Mouse (Mus musculus): ENCODE data around the gene Espl1. TPM values are rescaled to one million over a fixed set of nuclear protein-coding genes. Genes with fewer than 3 reads are reported as not detected.

Gene Espl1
- total RNA-seq (2014; fragmentation: Nextera tagmentation) (91.0 and 145 TPM in 2 replicates), total RNA-seq (2017) (15.8 and 23.8 TPM in 2 replicates), polyA plus RNA-seq (2012) (33.1 and 35.5 TPM in 2 replicates)

DNA sequence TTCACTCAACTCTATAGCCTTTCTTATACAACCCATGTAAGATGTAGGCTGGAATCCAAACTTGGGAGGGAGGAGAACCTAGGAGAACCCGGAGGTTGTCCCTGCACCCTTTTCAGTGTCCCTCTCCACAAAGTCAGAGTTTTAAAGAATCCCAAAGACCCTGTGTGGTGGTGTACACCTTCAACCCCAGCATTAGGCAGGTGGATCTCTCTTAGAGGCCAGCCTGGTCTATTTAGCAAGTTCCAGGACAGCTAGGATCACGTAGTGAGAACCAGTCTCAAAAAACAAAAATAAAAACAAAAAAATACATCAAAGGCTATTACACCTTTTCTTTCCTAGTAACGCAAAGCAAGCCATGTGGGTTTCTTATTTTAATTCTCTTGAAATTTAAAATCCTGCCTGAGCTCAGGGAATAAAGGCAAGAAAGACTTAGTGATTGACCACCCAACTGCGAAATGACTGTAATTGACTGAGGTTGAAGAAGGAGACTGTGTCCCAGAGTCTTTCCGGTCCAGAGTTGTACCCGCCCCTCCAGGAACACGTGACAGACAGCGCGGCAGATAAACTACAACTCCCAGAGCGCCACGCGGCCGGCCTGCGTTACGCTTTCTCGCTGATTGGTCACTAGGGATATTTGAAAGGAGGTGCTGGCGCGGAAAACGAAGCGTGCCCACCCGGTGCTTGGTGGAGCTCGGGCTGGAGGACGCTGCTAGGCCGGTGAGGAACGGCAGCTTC, at the start of gene Espl1:
TSS of gene Espl1 (plus strand) at position 634 of the 735 bp plus-strand sequence.
- DNase-seq (ENCODE audit: low spot score) (peak; percentile 91), ATAC-seq (ENCODE audit: extremely low read depth, insufficient number of reproducible peaks, low FRiP score, poor library complexity, severe bottlenecking) (peak; percentile 99)
- Histone ChIP-seq H3K9me3 (replicated peaks) (no peaks in the 10 kb centered on the region), H3K36me3 (replicated peaks) (peaks cover 32% of the 10 kb centered on the region), H3K27me3 (ENCODE audit: insufficient read depth, low read length) (no peaks in the 10 kb centered on the region), H3K4me1 (ENCODE audit: insufficient read depth, low read depth, low read length) (peaks cover 52% of the 10 kb centered on the region), H3K4me3 (ENCODE audit: low read depth, low read length) (peak within 1 kb of the TSS; percentile 92)
- no peak for TF ChIP-seq GATA2 (IDR thresholded peaks at IDR 0.05; ENCODE audit: borderline replicate concordance, low read depth, low read length)
- no peak for TF ChIP-seq TAL1 (conservative IDR thresholded peaks at IDR 0.05; ENCODE audit: low read depth, low read length)
- no peak for TF ChIP-seq POLR2AphosphoS5 (IDR thresholded peaks at IDR 0.05; ENCODE audit: insufficient replicate concordance, low read depth, low read length)
- no peak for TF ChIP-seq GATA1 (IDR thresholded peaks at IDR 0.05; ENCODE audit: borderline replicate concordance, low read length)
- TF ChIP-seq CTCF (IDR thresholded peaks at IDR 0.05; ENCODE audit: low read depth, low read length), result no peak

DNA sequence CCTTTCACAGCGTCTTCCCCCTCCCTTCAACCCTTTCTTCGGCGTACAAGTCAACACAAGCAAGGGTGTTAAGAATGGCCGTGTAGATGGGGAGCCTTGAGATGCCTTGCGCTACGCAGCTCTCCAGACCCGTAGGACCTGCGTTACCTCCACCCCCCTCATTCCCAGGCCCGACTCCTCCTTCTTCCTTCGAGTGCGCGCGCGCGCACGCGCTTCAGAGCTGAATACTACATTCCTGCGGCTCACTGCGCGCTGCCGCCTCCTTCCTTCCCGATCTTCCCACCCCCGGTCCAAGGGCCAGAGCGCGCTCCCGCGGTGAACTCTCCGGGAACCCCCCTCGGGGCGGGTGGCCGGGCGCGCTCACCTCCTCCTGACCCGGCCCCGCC, 49.2 kb upstream of the Espl1 start:
- ATAC-seq (ENCODE audit: extremely low read depth, insufficient number of reproducible peaks, low FRiP score, poor library complexity, severe bottlenecking), result 0 out of 2 replicates have a peak, but pooled peaks have one; percentile 6
- Histone ChIP-seq H3K9me3 (replicated peaks) (no peaks in the 10 kb centered on the region), H3K4me1 (ENCODE audit: insufficient read depth, low read depth, low read length) (peaks cover 74% of the 10 kb centered on the region), H3K4me3 (ENCODE audit: low read depth, low read length) (peak overlapping the region; percentile 74), H3K27me3 (ENCODE audit: insufficient read depth, low read length) (peaks cover 97% of the 10 kb centered on the region), H3K36me3 (replicated peaks) (no peaks in the 10 kb centered on the region)
- peak; percentile 64 for DNase-seq (ENCODE audit: low spot score)
- no peak for TF ChIP-seq GATA2 (IDR thresholded peaks at IDR 0.05; ENCODE audit: borderline replicate concordance, low read depth, low read length)
- no peak for TF ChIP-seq GATA1 (IDR thresholded peaks at IDR 0.05; ENCODE audit: borderline replicate concordance, low read length)
- TF ChIP-seq POLR2AphosphoS5 (IDR thresholded peaks at IDR 0.05; ENCODE audit: insufficient replicate concordance, low read depth, low read length), result no peak
- no peak for TF ChIP-seq TAL1 (conservative IDR thresholded peaks at IDR 0.05; ENCODE audit: low read depth, low read length)

DNA sequence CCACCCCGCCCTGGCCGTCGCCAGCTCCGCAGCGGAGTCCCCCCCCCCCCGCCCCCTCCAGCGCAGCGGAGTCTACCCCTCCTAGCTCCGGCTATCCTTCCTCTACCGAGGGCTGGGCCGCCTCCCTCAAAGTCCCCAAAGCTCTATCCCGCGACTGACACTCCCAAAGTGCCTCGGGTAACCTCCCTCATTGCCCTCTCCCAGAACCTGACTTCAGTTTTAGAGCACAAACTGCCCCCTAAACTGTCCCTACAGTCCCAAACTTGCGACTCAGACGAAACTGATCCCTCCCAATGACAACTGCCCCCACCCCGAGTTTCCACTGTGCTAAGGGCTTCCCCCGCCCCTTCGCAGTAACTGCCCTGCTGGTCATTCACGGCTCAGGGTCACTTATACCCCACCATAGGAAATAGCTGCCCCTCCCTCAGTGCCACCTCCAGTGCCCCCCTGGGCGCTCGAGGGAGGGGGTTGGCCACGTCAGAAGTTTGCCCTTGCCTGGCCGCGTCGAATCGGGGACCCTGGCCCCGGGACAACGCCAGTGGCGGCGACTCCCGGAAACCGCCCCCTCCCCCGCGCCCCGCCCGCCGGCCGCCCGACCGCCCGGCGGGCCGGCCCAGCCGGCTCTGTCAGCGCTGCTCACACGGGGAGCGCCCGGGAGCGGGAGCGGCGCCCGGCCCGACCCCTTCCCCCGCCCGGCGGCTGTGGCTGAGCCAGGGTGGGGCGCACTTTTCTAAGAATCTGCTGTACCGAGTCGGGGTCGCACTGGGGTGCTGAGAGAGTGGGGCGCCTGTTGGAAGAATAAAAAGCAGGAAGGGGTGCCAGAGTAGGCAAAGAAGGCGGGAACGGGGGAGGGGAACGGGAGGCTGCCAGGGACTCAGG, 48.6 kb upstream of the Espl1 start:
- DNase-seq (ENCODE audit: low spot score) (peak; percentile 69), ATAC-seq (ENCODE audit: extremely low read depth, insufficient number of reproducible peaks, low FRiP score, poor library complexity, severe bottlenecking) (no peak)
- no peaks in the 10 kb centered on the region for H3K9me3 ChIP-seq (replicated peaks)
- peak overlapping the region; percentile 74 for H3K4me3 ChIP-seq (ENCODE audit: low read depth, low read length)
- H3K36me3 ChIP-seq (replicated peaks), result no peaks in the 10 kb centered on the region
- TF ChIP-seq CTCF (IDR thresholded peaks at IDR 0.05; ENCODE audit: low read depth, low read length) (no peak), TAL1 (conservative IDR thresholded peaks at IDR 0.05; ENCODE audit: low read depth, low read length) (no peak), GATA1 (IDR thresholded peaks at IDR 0.05; ENCODE audit: borderline replicate concordance, low read length) (no peak), GATA2 (IDR thresholded peaks at IDR 0.05; ENCODE audit: borderline replicate concordance, low read depth, low read length) (no peak), POLR2AphosphoS5 (IDR thresholded peaks at IDR 0.05; ENCODE audit: insufficient replicate concordance, low read depth, low read length) (no peak)
- H3K27me3 ChIP-seq (ENCODE audit: insufficient read depth, low read length), result peaks cover 98% of the 10 kb centered on the region
- peaks cover 73% of the 10 kb centered on the region for H3K4me1 ChIP-seq (ENCODE audit: insufficient read depth, low read depth, low read length)

DNA sequence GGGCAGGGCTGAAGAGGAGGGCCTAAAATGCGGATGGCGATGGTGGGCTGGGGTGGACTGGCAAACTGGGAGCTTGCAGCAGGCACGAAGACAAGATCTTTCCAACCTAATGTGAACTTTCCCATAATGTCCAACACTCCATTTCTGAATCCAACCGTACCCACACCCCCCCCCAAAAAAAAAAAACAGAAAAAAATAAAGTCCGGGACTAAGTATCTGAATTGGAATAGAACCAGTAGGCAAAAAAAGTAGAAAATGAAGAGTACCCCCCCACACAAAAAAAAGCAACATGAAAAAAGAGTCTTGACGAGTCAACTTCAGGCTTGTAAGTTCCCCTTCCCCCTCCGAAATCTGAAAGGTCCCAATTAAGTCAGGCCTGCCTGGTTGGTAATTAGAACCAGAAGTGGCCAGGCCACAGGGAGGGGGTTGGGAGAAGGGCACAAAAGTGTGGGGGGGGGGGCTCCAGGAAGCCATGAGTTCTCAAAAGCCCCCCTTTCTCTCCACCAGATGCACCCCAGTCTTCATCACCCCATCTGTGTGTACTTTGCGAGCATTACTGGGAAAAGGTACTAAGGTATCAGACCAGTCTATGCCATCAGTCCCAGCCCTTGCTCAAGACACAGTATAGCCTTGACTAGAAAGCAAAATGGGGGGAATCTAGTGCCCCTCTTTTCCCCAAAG, 47.8 kb upstream of the Espl1 start:
- H3K4me1 ChIP-seq (ENCODE audit: insufficient read depth, low read depth, low read length), result peaks cover 66% of the 10 kb centered on the region
- peak overlapping the region; percentile 74 for H3K4me3 ChIP-seq (ENCODE audit: low read depth, low read length)
- DNase-seq (ENCODE audit: low spot score), result no peak
- H3K36me3 ChIP-seq (replicated peaks), result no peaks in the 10 kb centered on the region
- H3K27me3 ChIP-seq (ENCODE audit: insufficient read depth, low read length), result peaks cover 96% of the 10 kb centered on the region
- TF ChIP-seq POLR2AphosphoS5 (IDR thresholded peaks at IDR 0.05; ENCODE audit: insufficient replicate concordance, low read depth, low read length) (no peak), CTCF (IDR thresholded peaks at IDR 0.05; ENCODE audit: low read depth, low read length) (no peak)
- ATAC-seq (ENCODE audit: extremely low read depth, insufficient number of reproducible peaks, low FRiP score, poor library complexity, severe bottlenecking), result no peak
- H3K9me3 ChIP-seq (replicated peaks), result no peaks in the 10 kb centered on the region

DNA sequence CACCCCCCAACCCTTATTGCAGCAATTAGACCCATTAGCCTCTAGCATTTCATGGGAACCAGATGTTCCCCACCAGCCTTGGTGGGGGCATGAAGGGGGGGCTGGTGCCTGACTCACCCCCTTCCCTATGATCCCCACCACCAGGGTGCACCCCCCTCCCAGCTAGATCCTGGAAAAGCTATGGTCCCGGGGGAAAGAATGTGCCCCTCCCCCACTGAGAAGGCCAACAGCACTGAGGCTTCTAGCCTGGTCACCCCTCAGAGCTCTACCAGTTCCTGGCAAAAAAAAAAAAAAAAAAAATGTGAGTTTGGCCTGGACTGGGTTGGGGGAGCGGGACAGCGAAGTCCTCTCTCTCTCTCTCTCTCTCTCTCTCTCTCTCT, 47.3 kb upstream of the Espl1 start:
- ATAC-seq (ENCODE audit: extremely low read depth, insufficient number of reproducible peaks, low FRiP score, poor library complexity, severe bottlenecking) (no peak), DNase-seq (ENCODE audit: low spot score) (no peak)
- Histone ChIP-seq H3K9me3 (replicated peaks) (no peaks in the 10 kb centered on the region), H3K36me3 (replicated peaks) (no peaks in the 10 kb centered on the region), H3K4me1 (ENCODE audit: insufficient read depth, low read depth, low read length) (peaks cover 66% of the 10 kb centered on the region), H3K27me3 (ENCODE audit: insufficient read depth, low read length) (peaks cover 96% of the 10 kb centered on the region), H3K4me3 (ENCODE audit: low read depth, low read length) (no peak overlapping the region)
- no peak for TF ChIP-seq GATA1 (IDR thresholded peaks at IDR 0.05; ENCODE audit: borderline replicate concordance, low read length)
- TF ChIP-seq CTCF (IDR thresholded peaks at IDR 0.05; ENCODE audit: low read depth, low read length), result no peak
- TF ChIP-seq GATA2 (IDR thresholded peaks at IDR 0.05; ENCODE audit: borderline replicate concordance, low read depth, low read length), result no peak
- no peak for TF ChIP-seq POLR2AphosphoS5 (IDR thresholded peaks at IDR 0.05; ENCODE audit: insufficient replicate concordance, low read depth, low read length)

DNA sequence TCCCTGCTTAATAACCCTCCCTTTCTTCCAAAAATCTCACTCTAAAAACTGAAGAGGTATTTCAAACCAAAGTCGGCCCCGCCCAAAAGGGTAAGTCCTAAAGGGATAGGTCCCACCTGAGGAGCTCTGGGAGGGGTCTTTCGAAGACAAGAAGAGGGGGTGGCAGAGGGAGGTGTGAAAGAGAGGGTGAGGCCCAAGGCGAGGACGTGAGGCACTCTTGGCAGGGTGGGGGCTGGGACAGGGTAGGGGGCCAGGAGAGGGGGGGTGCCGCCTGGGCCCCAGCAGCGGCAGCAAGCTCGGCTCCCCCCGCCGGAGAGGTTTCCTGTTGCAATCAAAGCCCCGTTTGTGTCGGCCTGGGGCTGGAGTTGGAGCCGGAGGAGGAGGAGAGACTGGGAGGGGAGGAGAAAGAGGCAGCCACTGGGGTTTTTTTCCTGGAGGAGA, 46.8 kb upstream of the Espl1 start:
- peaks cover 96% of the 10 kb centered on the region for H3K27me3 ChIP-seq (ENCODE audit: insufficient read depth, low read length)
- DNase-seq (ENCODE audit: low spot score) (no peak), ATAC-seq (ENCODE audit: extremely low read depth, insufficient number of reproducible peaks, low FRiP score, poor library complexity, severe bottlenecking) (no peak)
- no peaks in the 10 kb centered on the region for H3K36me3 ChIP-seq (replicated peaks)
- no peak overlapping the region for H3K4me3 ChIP-seq (ENCODE audit: low read depth, low read length)
- TF ChIP-seq POLR2AphosphoS5 (IDR thresholded peaks at IDR 0.05; ENCODE audit: insufficient replicate concordance, low read depth, low read length), result no peak
- TF ChIP-seq CTCF (IDR thresholded peaks at IDR 0.05; ENCODE audit: low read depth, low read length), result no peak
- TF ChIP-seq GATA2 (IDR thresholded peaks at IDR 0.05; ENCODE audit: borderline replicate concordance, low read depth, low read length), result no peak
- TF ChIP-seq GATA1 (IDR thresholded peaks at IDR 0.05; ENCODE audit: borderline replicate concordance, low read length), result no peak
- no peak for TF ChIP-seq TAL1 (conservative IDR thresholded peaks at IDR 0.05; ENCODE audit: low read depth, low read length)
- H3K4me1 ChIP-seq (ENCODE audit: insufficient read depth, low read depth, low read length), result peaks cover 66% of the 10 kb centered on the region
- no peaks in the 10 kb centered on the region for H3K9me3 ChIP-seq (replicated peaks)

Data from G1E (cell line).